Mouse (Mus musculus): ENCODE data around the gene Map2k2. TPM values are rescaled to one million over a fixed set of nuclear protein-coding genes. Genes with fewer than 3 reads are reported as not detected.
A peak's percentile ranks its signal among the peaks of the same experiment; 100 is the strongest.

The Map2k2 gene
- total and polyA plus RNA-seq, 2 experiments from 2014 or later = 210 to 261 TPM

- Histone ChIP-seq H3K36me3 (ENCODE audit: insufficient read depth, low read length) (peaks cover 80% of the 10 kb centered on the region), H3K9ac (replicated peaks; ENCODE audit: low read length, poor library complexity, severe bottlenecking) (no peak overlapping the region), H3K9me3 (ENCODE audit: low read length) (no peaks in the 10 kb centered on the region), H3K4me3 (ENCODE audit: low read depth, low read length) (no peak overlapping the region), H3K27ac (ENCODE audit: low read depth, low read length) (no peak overlapping the region), H3K4me1 (ENCODE audit: insufficient read depth, low read length) (no peaks in the 10 kb centered on the region), H3K27me3 (ENCODE audit: insufficient read depth, low read length) (no peaks in the 10 kb centered on the region), H3K4me2 (ENCODE audit: low read depth, low read length, poor library complexity, severe bottlenecking) (no peak overlapping the region)
- DNase-seq (ENCODE audit: low spot score) (no peak), ATAC-seq (ENCODE audit: low FRiP score) (no peak)
- TF ChIP-seq CTCF (IDR thresholded peaks at IDR 0.05) = no peak
- WGBS = 74% methylated on average over 6 of the region's 6 CpGs
Observed at GRCm38 (mm10) chr10:81151261-81151660, 45.5 kb downstream of the Map2k2 start.

- H3K36me3 ChIP-seq (ENCODE audit: insufficient read depth, low read length) = peaks cover 80% of the 10 kb centered on the region
- no peak overlapping the region for H3K27ac ChIP-seq (ENCODE audit: low read depth, low read length)
Observed at GRCm38 (mm10) chr10:81152609-81153008, 46.9 kb downstream of the Map2k2 start.

GRCm38 (mm10) chr10:81154313-81154712 is 48.6 kb downstream of the Map2k2 start:
- Histone ChIP-seq H3K27ac (ENCODE audit: low read depth, low read length) (no peak overlapping the region), H3K4me1 (ENCODE audit: insufficient read depth, low read length) (no peaks in the 10 kb centered on the region), H3K4me3 (ENCODE audit: low read depth, low read length) (no peak overlapping the region), H3K4me2 (ENCODE audit: low read depth, low read length, poor library complexity, severe bottlenecking) (no peak overlapping the region), H3K27me3 (ENCODE audit: insufficient read depth, low read length) (no peaks in the 10 kb centered on the region), H3K36me3 (ENCODE audit: insufficient read depth, low read length) (peaks cover 77% of the 10 kb centered on the region), H3K9ac (replicated peaks; ENCODE audit: low read length, poor library complexity, severe bottlenecking) (no peak overlapping the region), H3K9me3 (ENCODE audit: low read length) (no peaks in the 10 kb centered on the region)
- no peak for DNase-seq (ENCODE audit: low spot score)
- no peak for TF ChIP-seq CTCF (IDR thresholded peaks at IDR 0.05)
- ATAC-seq (ENCODE audit: low FRiP score) = no peak
- WGBS = 95% methylated on average over 12 of the region's 12 CpGs

More at GRCm38 (mm10) chr10:81152609-81153008, 46.9 kb downstream of the Map2k2 start:
- Histone ChIP-seq H3K9me3 (ENCODE audit: low read length) (no peaks in the 10 kb centered on the region), H3K9ac (replicated peaks; ENCODE audit: low read length, poor library complexity, severe bottlenecking) (0 out of 2 replicates have a peak overlapping the region, but pooled peaks have one; percentile 24), H3K27me3 (ENCODE audit: insufficient read depth, low read length) (no peaks in the 10 kb centered on the region), H3K4me2 (ENCODE audit: low read depth, low read length, poor library complexity, severe bottlenecking) (no peak overlapping the region), H3K4me1 (ENCODE audit: insufficient read depth, low read length) (no peaks in the 10 kb centered on the region), H3K4me3 (ENCODE audit: low read depth, low read length) (no peak overlapping the region)
- no peak for ATAC-seq (ENCODE audit: low FRiP score)
- TF ChIP-seq CTCF (IDR thresholded peaks at IDR 0.05) = no peak
- no peak for DNase-seq (ENCODE audit: low spot score)
- 80% methylated on average over 12 of the region's 12 CpGs for WGBS

- Histone ChIP-seq H3K4me1 (ENCODE audit: insufficient read depth, low read length) (no peaks in the 10 kb centered on the region), H3K36me3 (ENCODE audit: insufficient read depth, low read length) (peaks cover 73% of the 10 kb centered on the region), H3K9ac (replicated peaks; ENCODE audit: low read length, poor library complexity, severe bottlenecking) (no peak overlapping the region), H3K4me3 (ENCODE audit: low read depth, low read length) (no peak overlapping the region), H3K27ac (ENCODE audit: low read depth, low read length) (no peak overlapping the region), H3K27me3 (ENCODE audit: insufficient read depth, low read length) (no peaks in the 10 kb centered on the region), H3K4me2 (ENCODE audit: low read depth, low read length, poor library complexity, severe bottlenecking) (no peak overlapping the region), H3K9me3 (ENCODE audit: low read length) (no peaks in the 10 kb centered on the region)
- ATAC-seq (ENCODE audit: low FRiP score) (no peak), DNase-seq (ENCODE audit: low spot score) (no peak)
- TF ChIP-seq CTCF (IDR thresholded peaks at IDR 0.05) = no peak
- WGBS = 82% methylated on average over 6 of the region's 6 CpGs
Observed at GRCm38 (mm10) chr10:81154736-81155135, 49.0 kb downstream of the Map2k2 start.

- Histone ChIP-seq H3K9ac (replicated peaks; ENCODE audit: low read length, poor library complexity, severe bottlenecking) (no peak overlapping the region), H3K4me2 (ENCODE audit: low read depth, low read length, poor library complexity, severe bottlenecking) (no peak overlapping the region), H3K9me3 (ENCODE audit: low read length) (no peaks in the 10 kb centered on the region), H3K27ac (ENCODE audit: low read depth, low read length) (no peak overlapping the region), H3K27me3 (ENCODE audit: insufficient read depth, low read length) (no peaks in the 10 kb centered on the region), H3K36me3 (ENCODE audit: insufficient read depth, low read length) (peaks cover 50% of the 10 kb centered on the region), H3K4me1 (ENCODE audit: insufficient read depth, low read length) (peaks cover 5% of the 10 kb centered on the region; the same call in 1 of the 2 replicates), H3K4me3 (ENCODE audit: low read depth, low read length) (no peak overlapping the region)
- WGBS = 93% methylated on average over 8 of the region's 8 CpGs
- no peak for ATAC-seq (ENCODE audit: low FRiP score)
- DNase-seq (ENCODE audit: low spot score) = no peak
- no peak for TF ChIP-seq CTCF (IDR thresholded peaks at IDR 0.05)
Observed at GRCm38 (mm10) chr10:81161602-81162317, 56.0 kb downstream of the Map2k2 start.

GRCm38 (mm10) chr10:81162318-81162652 is 56.6 kb downstream of the Map2k2 start:
- WGBS = 72% methylated on average over 2 of the region's 2 CpGs

More at GRCm38 (mm10) chr10:81162318-81162652, 56.6 kb downstream of the Map2k2 start:
- TF ChIP-seq CTCF (IDR thresholded peaks at IDR 0.05) = no peak
- ATAC-seq (ENCODE audit: low FRiP score) = no peak
- Histone ChIP-seq H3K4me3 (ENCODE audit: low read depth, low read length) (no peak overlapping the region), H3K36me3 (ENCODE audit: insufficient read depth, low read length) (peaks cover 45% of the 10 kb centered on the region), H3K27ac (ENCODE audit: low read depth, low read length) (no peak overlapping the region), H3K27me3 (ENCODE audit: insufficient read depth, low read length) (no peaks in the 10 kb centered on the region), H3K4me2 (ENCODE audit: low read depth, low read length, poor library complexity, severe bottlenecking) (no peak overlapping the region), H3K4me1 (ENCODE audit: insufficient read depth, low read length) (peaks cover 7% of the 10 kb centered on the region; the same call in 1 of the 2 replicates), H3K9me3 (ENCODE audit: low read length) (no peaks in the 10 kb centered on the region), H3K9ac (replicated peaks; ENCODE audit: low read length, poor library complexity, severe bottlenecking) (no peak overlapping the region)
- no peak for DNase-seq (ENCODE audit: low spot score)
